Mouse (Mus musculus): ENCODE data around the gene Il16.

- TF ChIP-seq GATA1 (IDR thresholded peaks at IDR 0.05; ENCODE audit: borderline replicate concordance, low read length) = no peak
- TF ChIP-seq FLI1 (IDR thresholded peaks at IDR 0.05; ENCODE audit: low read length) = no peak
Measured at GRCm38 (mm10) chr7:83648807-83649206, 96.7 kb downstream of the Il16 start.

Data from megakaryocyte, embryonic 14.5 days (primary cell).